Mouse (Mus musculus) midbrain, embryonic 13.5 days (tissue): ENCODE data around the gene Shisa6. TPM values are rescaled to one million over a fixed set of nuclear protein-coding genes. Genes with fewer than 3 reads are reported as not detected.

Experiments
- ATAC-seq: fragments of 200-750 bp; cut with Nextera tagmentation; 2 replicates; pipeline ENCODE4 v1.8.0; 2017; ENCODE audit warnings: mild to moderate bottlenecking, moderate TSS enrichment, moderate library complexity
- H3K27ac ChIP-seq: fragments of 300-500 bp; sonication (generic); 2 replicates; pipeline ENCODE4 v1.5.1; 2015; ENCODE audit warnings: inconsistent platforms, mild to moderate bottlenecking, moderate library complexity
- H3K27me3 ChIP-seq: fragments of 300-500 bp; sonication (generic); 2 replicates; pipeline ENCODE4 v1.6.1; 2015; ENCODE audit warnings: mild to moderate bottlenecking, inconsistent platforms
- H3K36me3 ChIP-seq: fragments of 300-500 bp; sonication (generic); 2 replicates; pipeline ENCODE4 v1.6.1; 2015; ENCODE audit warnings: mild to moderate bottlenecking, inconsistent platforms
- H3K4me1 ChIP-seq: fragments of 300-500 bp; sonication (generic); replicated peaks from 2 replicates; pipeline ENCODE4 v1.6.1; 2015; ENCODE audit warnings: inconsistent platforms
- H3K4me2 ChIP-seq: fragments of 300-500 bp; sonication (generic); replicated peaks from 2 replicates; pipeline ENCODE4 v1.6.1; 2015; ENCODE audit warnings: moderate library complexity, mild to moderate bottlenecking, inconsistent platforms
- H3K4me3 ChIP-seq: fragments of 300-500 bp; sonication (generic); replicated peaks from 2 replicates; pipeline ENCODE4 v1.5.1; 2015; ENCODE audit warnings: mild to moderate bottlenecking, inconsistent platforms
- H3K9ac ChIP-seq: fragments of 300-500 bp; sonication (generic); replicated peaks from 2 replicates; pipeline ENCODE4 v1.6.1; 2015; ENCODE audit warnings: mild to moderate bottlenecking, inconsistent platforms
- H3K9me3 ChIP-seq: fragments of 300-500 bp; sonication (generic); 2 replicates; pipeline ENCODE4 v1.6.1; 2016; ENCODE audit warnings: mild to moderate bottlenecking, inconsistent platforms
- WGBS: fragments of 180-500 bp; shearing (Covaris S2); methylation state at CpG from one replicate; pipeline ENCODE4 v1.1.7; 2015; 5-methylcytosine and 5-hydroxymethylcytosine counted together
- polyA plus RNA-seq: library from polyadenylated mRNA; unstranded; fragments of >200 nt; fragmentation: Nextera tagmentation; extraction: Ambion mirVana; gene quantifications from 2 replicates; pipeline ENCODE4 v1.2.1, GENCODE M21; 2015

Shisa6 gene
- polyA plus RNA-seq, 1 experiment from 2014 or later, result 0.93 TPM

DNA sequence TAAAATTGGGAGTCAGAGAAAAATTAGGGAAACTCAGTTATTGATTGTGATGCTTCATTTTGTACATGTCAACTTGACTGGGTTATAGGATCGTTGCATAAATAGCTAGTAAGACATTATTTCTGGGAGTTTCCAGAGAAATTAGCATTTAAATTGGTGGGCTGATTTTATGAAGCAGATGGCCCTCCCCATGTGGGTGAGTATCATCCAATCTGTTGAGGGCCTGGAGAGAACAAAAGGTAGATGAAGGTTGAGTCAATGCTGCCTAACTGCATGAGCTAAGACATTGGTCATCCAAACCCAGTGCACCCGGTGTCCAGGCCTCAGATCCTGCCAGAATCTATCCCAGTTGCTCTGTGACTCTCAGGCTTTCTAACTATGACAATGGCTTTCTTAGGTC lies 337.6 kb downstream of the Shisa6 start:
- Histone ChIP-seq H3K27me3 (no peaks in the 10 kb centered on the region), H3K4me3 (no peak overlapping the region), H3K9ac (no peak overlapping the region), H3K4me1 (no peaks in the 10 kb centered on the region), H3K4me2 (no peak overlapping the region), H3K9me3 (0 out of 2 replicates have a peak, but pooled peaks cover 3% of the 10 kb centered on the region), H3K27ac (no peak overlapping the region), H3K36me3 (no peaks in the 10 kb centered on the region)
- ATAC-seq, result no peak
- WGBS, result 77% methylated on average over 2 of the region's 2 CpGs

DNA sequence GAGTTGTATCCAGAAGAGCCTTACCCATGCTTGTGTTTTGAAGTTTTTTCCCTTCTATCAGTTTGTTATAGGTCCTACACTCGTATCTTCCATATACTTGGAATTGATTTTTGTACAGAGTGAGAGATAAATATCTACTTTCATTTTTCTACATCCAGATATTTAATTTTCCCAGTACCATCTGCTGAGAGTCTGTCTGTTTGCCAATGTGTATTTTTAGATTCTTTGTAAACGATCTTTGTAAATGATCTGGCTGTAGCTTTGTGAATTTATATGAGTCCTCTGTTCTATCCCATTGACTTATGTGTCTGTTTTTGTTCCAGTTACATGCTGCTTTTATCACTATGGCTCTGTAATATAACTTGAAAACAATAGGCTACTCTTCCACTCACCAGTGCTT lies 348.0 kb downstream of the Shisa6 start:
- H3K27ac ChIP-seq, result no peak overlapping the region
- WGBS, result 82% methylated on average over 2 of the region's 2 CpGs
- H3K9ac ChIP-seq, result no peak overlapping the region
- H3K27me3 ChIP-seq, result no peaks in the 10 kb centered on the region
- H3K4me2 ChIP-seq, result no peak overlapping the region
- H3K4me3 ChIP-seq, result no peak overlapping the region
- no peak for ATAC-seq
- no peaks in the 10 kb centered on the region for H3K4me1 ChIP-seq
- no peaks in the 10 kb centered on the region for H3K36me3 ChIP-seq
- no peaks in the 10 kb centered on the region; the same call in 1 of the 2 replicates for H3K9me3 ChIP-seq

DNA sequence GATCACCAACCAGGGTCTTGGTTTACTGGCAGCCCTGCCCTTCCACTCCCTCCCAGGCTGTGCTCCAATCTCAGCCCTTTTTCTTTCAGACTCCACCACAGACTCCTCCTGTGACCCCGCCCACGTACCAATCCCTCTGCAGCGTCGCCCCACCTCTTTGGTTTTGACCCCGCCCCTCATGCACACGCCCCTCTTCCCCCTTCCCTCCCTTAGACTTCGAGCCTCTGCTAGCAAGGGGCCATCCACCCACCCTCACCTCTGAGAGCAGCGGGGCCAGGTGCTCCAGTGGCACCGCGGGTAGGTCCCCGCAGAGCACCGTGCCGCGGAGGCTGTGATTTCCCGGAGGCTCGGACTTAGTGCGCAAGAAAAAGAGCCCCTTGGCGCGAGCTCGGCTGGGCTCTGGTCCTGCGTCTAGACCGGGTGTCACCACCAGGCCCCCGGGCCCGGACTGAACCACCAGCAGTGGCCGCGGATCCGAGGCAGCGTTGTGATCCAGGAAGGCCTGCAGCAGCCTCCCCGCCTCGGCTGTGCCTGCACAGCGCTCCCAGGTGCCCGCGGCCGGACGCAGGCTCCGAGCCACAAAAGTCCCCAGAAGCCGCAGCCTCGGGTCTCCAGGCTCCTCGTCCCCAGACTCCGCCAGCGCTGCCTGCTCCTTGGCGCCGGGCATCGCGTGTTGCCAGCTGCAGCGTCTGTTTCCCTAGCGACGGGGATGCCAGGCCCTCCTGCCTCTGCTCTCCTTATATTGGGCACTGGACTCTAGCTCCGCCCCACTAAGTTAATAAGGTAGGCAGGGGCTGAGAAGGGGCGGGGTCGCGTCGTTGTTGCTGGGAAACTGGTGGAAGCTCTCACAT lies 357.7 kb downstream of the Shisa6 start, which contains the start of gene Dnah9:
Gene Dnah9, minus strand, starts transcription at position 751 of the 851 bp plus-strand sequence.
- H3K4me3 ChIP-seq, result peak within 1 kb of the TSS; percentile 73
- no peaks in the 10 kb centered on the region for H3K9me3 ChIP-seq
- 0 out of 2 replicates have a peak, but pooled peaks cover 3% of the 10 kb centered on the region for H3K27me3 ChIP-seq
- H3K4me1 ChIP-seq, result peaks cover 12% of the 10 kb centered on the region
- peak within 1 kb of the TSS; percentile 85 for H3K27ac ChIP-seq
- peak; percentile 97 for ATAC-seq
- WGBS, result under 1% methylated on average over 49 of the region's 53 CpGs
- peak within 1 kb of the TSS; percentile 76 for H3K9ac ChIP-seq
- H3K4me2 ChIP-seq, result peak within 1 kb of the TSS; percentile 94
- no peaks in the 10 kb centered on the region for H3K36me3 ChIP-seq

DNA sequence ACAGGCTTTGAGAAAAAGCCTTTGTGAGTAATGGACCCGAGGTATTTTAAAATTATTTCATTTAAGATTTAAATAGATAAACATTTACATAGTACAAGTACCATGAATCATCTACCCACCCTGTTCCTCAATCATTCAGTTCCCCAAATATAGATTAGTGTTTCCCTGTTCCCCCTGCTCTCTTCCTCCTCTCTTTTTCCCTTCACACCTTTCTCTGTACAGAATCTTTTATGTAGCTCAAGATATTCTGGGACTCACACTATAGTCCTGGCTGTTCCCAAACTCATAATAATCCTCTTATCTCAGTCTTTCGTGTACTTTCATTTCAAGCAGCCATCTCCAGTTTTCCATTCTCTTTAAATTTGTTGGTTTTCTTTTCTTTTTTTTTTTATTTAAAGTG lies 361.7 kb downstream of the Shisa6 start:
- no peak overlapping the region for H3K4me2 ChIP-seq
- peaks cover 10% of the 10 kb centered on the region for H3K4me1 ChIP-seq
- WGBS, result 82% methylated on average over 2 of the region's 2 CpGs
- no peak overlapping the region for H3K27ac ChIP-seq
- H3K36me3 ChIP-seq, result no peaks in the 10 kb centered on the region
- no peak overlapping the region for H3K9ac ChIP-seq
- no peak for ATAC-seq
- no peak overlapping the region for H3K4me3 ChIP-seq
- 0 out of 2 replicates have a peak, but pooled peaks cover 3% of the 10 kb centered on the region for H3K27me3 ChIP-seq
- H3K9me3 ChIP-seq, result no peaks in the 10 kb centered on the region
